Comparison of ENCODE assay signal across 9 mouse cellular contexts in genomic region chr4:120406639-120407273, GRCm38 (mm10). TPM values are rescaled to one million over a fixed set of nuclear protein-coding genes. Genes with fewer than 3 reads are reported as not detected.
DNase-seq lines count a peak whose midpoint lies in the region; ATAC-seq and TF ChIP-seq lines count a peak whose summit lies in the region.
"Had no signal": no experiment of that assay in that cellular context is flagged by ENCODE, and none has a peak within 500 bp of the region (broad histone marks: within the 10 kb centered on the region; RNA-seq: fewer than 3 reads in every experiment).

No protein-coding gene starts in this region.

- no peak for TF ChIP-seq CTCF in lung, embryonic 14.5 days (IDR thresholded peaks at IDR 0.05; ENCODE audit: low read depth)

- 0 out of 2 replicates have a peak, but pooled peaks cover 9% of the 10 kb centered on the region for H3K4me1 ChIP-seq in lung, embryonic 14.5 days (ENCODE audit: insufficient read depth)
- peaks cover 9% of the 10 kb centered on the region for H3K4me1 ChIP-seq in embryonic facial prominence, embryonic 14.5 days (ENCODE audit: control insufficient read depth, insufficient read depth, low read length)
- H3K4me1 ChIP-seq in limb, embryonic 11.5 days (ENCODE audit: control insufficient read depth, insufficient read depth, low read length), result no peaks in the 10 kb centered on the region; the same call in 1 of the 2 replicates
- peaks cover 8% of the 10 kb centered on the region; the same call in 1 of the 2 replicates for H3K4me1 ChIP-seq in stomach, embryonic 14.5 days (ENCODE audit: control insufficient read depth, insufficient read depth, low read length)

- 18% methylated on average over 3 of the region's 3 CpGs for WGBS in lung, embryonic 14.5 days
- WGBS in embryonic facial prominence, embryonic 14.5 days, result 32% methylated on average over 3 of the region's 3 CpGs
- WGBS in limb, embryonic 11.5 days, result 29% methylated on average over 3 of the region's 3 CpGs
- 43% methylated on average over 3 of the region's 3 CpGs for WGBS in stomach, embryonic 14.5 days

- no peaks in the 10 kb centered on the region for H3K9me3 ChIP-seq in lung, embryonic 14.5 days (ENCODE audit: low read depth, low read length)
- no peaks in the 10 kb centered on the region for H3K9me3 ChIP-seq in embryonic facial prominence, embryonic 14.5 days (ENCODE audit: control insufficient read depth, low read length)
- H3K9me3 ChIP-seq in limb, embryonic 11.5 days (ENCODE audit: control insufficient read depth, low read length), result no peaks in the 10 kb centered on the region
- H3K9me3 ChIP-seq in stomach, embryonic 14.5 days (ENCODE audit: control insufficient read depth, low read depth, low read length), result no peaks in the 10 kb centered on the region

- no peaks in the 10 kb centered on the region for H3K36me3 ChIP-seq in lung, embryonic 14.5 days (ENCODE audit: insufficient read depth)
- no peaks in the 10 kb centered on the region for H3K36me3 ChIP-seq in embryonic facial prominence, embryonic 14.5 days (ENCODE audit: control insufficient read depth, insufficient read depth, low read length)
- no peaks in the 10 kb centered on the region for H3K36me3 ChIP-seq in limb, embryonic 11.5 days (ENCODE audit: control insufficient read depth, insufficient read depth, low read length)
- no peaks in the 10 kb centered on the region for H3K36me3 ChIP-seq in stomach, embryonic 14.5 days (ENCODE audit: control insufficient read depth, insufficient read depth, low read length)

- H3K4me2 ChIP-seq in lung, embryonic 14.5 days, result peak overlapping the region; percentile 71
- peak overlapping the region; percentile 50 for H3K4me2 ChIP-seq in embryonic facial prominence, embryonic 14.5 days (ENCODE audit: low read depth, low read length)
- H3K4me2 ChIP-seq in limb, embryonic 11.5 days (ENCODE audit: low read depth, severe bottlenecking), result peak overlapping the region; percentile 46
- peak overlapping the region; percentile 67 for H3K4me2 ChIP-seq in stomach, embryonic 14.5 days (replicated peaks; ENCODE audit: low read depth, low read length)

- peak overlapping the region; percentile 97 for H3K27ac ChIP-seq in lung, embryonic 14.5 days (ENCODE audit: low read depth)
- peak overlapping the region; percentile 17; the same call in 1 of the 2 replicates for H3K27ac ChIP-seq in embryonic facial prominence, embryonic 14.5 days (replicated peaks; ENCODE audit: low read depth, low read length)
- no peak overlapping the region for H3K27ac ChIP-seq in limb, embryonic 11.5 days (replicated peaks; ENCODE audit: low read depth, low read length)
- H3K27ac ChIP-seq in stomach, embryonic 14.5 days (ENCODE audit: low read length), result no peak overlapping the region

- no peaks in the 10 kb centered on the region for H3K27me3 ChIP-seq in lung, embryonic 14.5 days (ENCODE audit: insufficient read depth, low read length)
- H3K27me3 ChIP-seq in embryonic facial prominence, embryonic 14.5 days (replicated peaks; ENCODE audit: control insufficient read depth, insufficient read depth, low read length), result no peaks in the 10 kb centered on the region
- no peaks in the 10 kb centered on the region for H3K27me3 ChIP-seq in limb, embryonic 11.5 days (ENCODE audit: control insufficient read depth, insufficient read depth, low read length)
- no peaks in the 10 kb centered on the region for H3K27me3 ChIP-seq in stomach, embryonic 14.5 days (ENCODE audit: control insufficient read depth, insufficient read depth, low read length)

- peak; percentile 68 for DNase-seq in lung, embryonic 14.5 days
- DNase-seq in lung, postnatal 4 days, result no peak
- DNase-seq in embryonic facial prominence, embryonic 14.5 days (ENCODE audit: low spot score), result peak; percentile 60
- DNase-seq in limb, embryonic 11.5 days (ENCODE audit: low spot score), result no peak
- DNase-seq in yolk sac, embryonic 10.5 days (ENCODE audit: low spot score), result no peak
- DNase-seq in B cell, adult 2 months, result no peak
- no peak for DNase-seq in thymus, postnatal 36 days
- DNase-seq: kidney, postnatal 25 days had no signal

- no peak for ATAC-seq in lung, embryonic 14.5 days (ENCODE audit: insufficient read depth)
- ATAC-seq in embryonic facial prominence, embryonic 14.5 days (ENCODE audit: low read depth), result no peak
- no peak for ATAC-seq in limb, embryonic 11.5 days (ENCODE audit: insufficient number of reproducible peaks, low FRiP score, low TSS enrichment, low read depth)
- ATAC-seq in stomach, embryonic 14.5 days (ENCODE audit: insufficient number of reproducible peaks, insufficient read depth, low FRiP score, low read depth), result no peak

- peak overlapping the region; percentile 97; the same call in 1 of the 2 replicates for H3K9ac ChIP-seq in lung, embryonic 14.5 days
- H3K9ac ChIP-seq in embryonic facial prominence, embryonic 14.5 days (ENCODE audit: low read depth, low read length), result peak overlapping the region; percentile 98; the same call in 1 of the 2 replicates
- H3K9ac ChIP-seq in limb, embryonic 11.5 days (ENCODE audit: low read length), result no peak overlapping the region
- H3K9ac ChIP-seq in stomach, embryonic 14.5 days (replicated peaks; ENCODE audit: low read depth, low read length), result no peak overlapping the region

- H3K4me3 ChIP-seq in lung, embryonic 14.5 days (ENCODE audit: low read depth, low read length), result peak overlapping the region; percentile 92
- H3K4me3 ChIP-seq in embryonic facial prominence, embryonic 14.5 days (ENCODE audit: low read depth, low read length), result peak overlapping the region; percentile 94
- 0 out of 2 replicates have a peak overlapping the region, but pooled peaks have one; percentile 91 for H3K4me3 ChIP-seq in limb, embryonic 11.5 days (ENCODE audit: low read depth, low read length)
- H3K4me3 ChIP-seq in stomach, embryonic 14.5 days (ENCODE audit: low read depth, low read length), result peak overlapping the region; percentile 98

RNA-seq across cellular contexts. Expression of gene Scmh1, which starts 1.7 kb away (rescaled TPM):
- polyA plus RNA-seq in lung, embryonic 14.5 days (2014; fragmentation: Nextera tagmentation; extraction: Ambion mirVana), result 43.0 and 48.5 TPM in 2 replicates
- 31.4 and 33.6 TPM in 2 replicates for polyA plus RNA-seq in embryonic facial prominence, embryonic 14.5 days (2014; fragmentation: Nextera tagmentation; extraction: Ambion mirVana)
- 36.9 and 42.2 TPM in 2 replicates for polyA plus RNA-seq in limb, embryonic 11.5 days (2014; fragmentation: Nextera tagmentation; extraction: Ambion mirVana)
- polyA plus RNA-seq in stomach, embryonic 14.5 days (2014; fragmentation: Nextera tagmentation; extraction: Ambion mirVana), result 49.9 and 55.2 TPM in 2 replicates

Comparison
In these comparisons a context has a peak if more than half of its experiments do, and no peak if none do; other contexts are left out.
1. DNase-seq: peak in lung, embryonic 14.5 days (single experiment) and embryonic facial prominence, embryonic 14.5 days (single experiment); none in lung, postnatal 4 days (0 of 2), limb, embryonic 11.5 days (single experiment), yolk sac, embryonic 10.5 days (single experiment), B cell, adult 2 months (0 of 2) and thymus, postnatal 36 days (0 of 2).
2. H3K27ac ChIP-seq: peak in lung, embryonic 14.5 days (single experiment) and embryonic facial prominence, embryonic 14.5 days (single experiment); none in limb, embryonic 11.5 days (single experiment) and stomach, embryonic 14.5 days (single experiment).
3. H3K9ac ChIP-seq: peak in lung, embryonic 14.5 days (single experiment) and embryonic facial prominence, embryonic 14.5 days (single experiment); none in limb, embryonic 11.5 days (single experiment) and stomach, embryonic 14.5 days (single experiment).
4. Peak in every context shown above with its lines, with median percentiles within 50 percentile points of each other: H3K4me2 ChIP-seq and H3K4me3 ChIP-seq.